Mouse (Mus musculus) midbrain, embryonic 13.5 days (tissue): ENCODE measurements at regions not wholly inside any gene's neighbourhood (a gene's known extent, or its start where the extent isn't known, plus 50 kb on each side); places are given as distances from the start of the nearest gene placed in this dataset.
"Not testable (repeated sequence)": the region's sequence is repeated elsewhere in the genome, so short reads cannot be mapped to it uniquely, and the experiment has no call there.

Experiments
- ATAC-seq: fragments of 200-750 bp; cut with Nextera tagmentation; 2 replicates; pipeline ENCODE4 v1.8.0; 2017; ENCODE audit warnings: mild to moderate bottlenecking, moderate TSS enrichment, moderate library complexity
- H3K27ac ChIP-seq: fragments of 300-500 bp; sonication (generic); 2 replicates; pipeline ENCODE4 v1.5.1; 2015; ENCODE audit warnings: inconsistent platforms, mild to moderate bottlenecking, moderate library complexity
- H3K27me3 ChIP-seq: fragments of 300-500 bp; sonication (generic); 2 replicates; pipeline ENCODE4 v1.6.1; 2015; ENCODE audit warnings: mild to moderate bottlenecking, inconsistent platforms
- H3K36me3 ChIP-seq: fragments of 300-500 bp; sonication (generic); 2 replicates; pipeline ENCODE4 v1.6.1; 2015; ENCODE audit warnings: mild to moderate bottlenecking, inconsistent platforms
- H3K4me1 ChIP-seq: fragments of 300-500 bp; sonication (generic); replicated peaks from 2 replicates; pipeline ENCODE4 v1.6.1; 2015; ENCODE audit warnings: inconsistent platforms
- H3K4me2 ChIP-seq: fragments of 300-500 bp; sonication (generic); replicated peaks from 2 replicates; pipeline ENCODE4 v1.6.1; 2015; ENCODE audit warnings: moderate library complexity, mild to moderate bottlenecking, inconsistent platforms
- H3K4me3 ChIP-seq: fragments of 300-500 bp; sonication (generic); replicated peaks from 2 replicates; pipeline ENCODE4 v1.5.1; 2015; ENCODE audit warnings: mild to moderate bottlenecking, inconsistent platforms
- H3K9ac ChIP-seq: fragments of 300-500 bp; sonication (generic); replicated peaks from 2 replicates; pipeline ENCODE4 v1.6.1; 2015; ENCODE audit warnings: mild to moderate bottlenecking, inconsistent platforms
- H3K9me3 ChIP-seq: fragments of 300-500 bp; sonication (generic); 2 replicates; pipeline ENCODE4 v1.6.1; 2016; ENCODE audit warnings: mild to moderate bottlenecking, inconsistent platforms
- WGBS: fragments of 180-500 bp; shearing (Covaris S2); methylation state at CpG from one replicate; pipeline ENCODE4 v1.1.7; 2015; 5-methylcytosine and 5-hydroxymethylcytosine counted together

GRCm38 (mm10) chr2:84042793-84043192 lies 52.4 kb downstream of the Gm13691 start:
- Histone ChIP-seq H3K4me1 (no peaks in the 10 kb centered on the region), H3K36me3 (no peaks in the 10 kb centered on the region), H3K27me3 (no peaks in the 10 kb centered on the region), H3K9me3 (no peaks in the 10 kb centered on the region), H3K4me3 (no peak overlapping the region), H3K27ac (no peak overlapping the region), H3K9ac (no peak overlapping the region), H3K4me2 (no peak overlapping the region)
- no peak for ATAC-seq
- WGBS, result 53% methylated on average over 2 of the region's 2 CpGs

GRCm38 (mm10) chr2:84048398-84049140 lies 58.2 kb downstream of the Gm13691 start:
- H3K9me3 ChIP-seq, result no peaks in the 10 kb centered on the region
- H3K4me3 ChIP-seq, result no peak overlapping the region
- no peaks in the 10 kb centered on the region for H3K36me3 ChIP-seq
- no peak overlapping the region for H3K9ac ChIP-seq
- H3K4me2 ChIP-seq, result no peak overlapping the region
- WGBS, result 92% methylated on average over 9 of the region's 9 CpGs
- H3K4me1 ChIP-seq, result no peaks in the 10 kb centered on the region
- ATAC-seq, result no peak
- no peak overlapping the region for H3K27ac ChIP-seq
- H3K27me3 ChIP-seq, result no peaks in the 10 kb centered on the region

GRCm38 (mm10) chr2:84051883-84052331 lies 61.6 kb downstream of the Gm13691 start:
- Histone ChIP-seq H3K4me2 (no peak overlapping the region), H3K4me1 (no peaks in the 10 kb centered on the region), H3K36me3 (no peaks in the 10 kb centered on the region), H3K9me3 (no peaks in the 10 kb centered on the region), H3K9ac (no peak overlapping the region), H3K27me3 (no peaks in the 10 kb centered on the region), H3K4me3 (no peak overlapping the region), H3K27ac (no peak overlapping the region)
- 81% methylated on average over 3 of the region's 3 CpGs for WGBS
- ATAC-seq, result no peak

- Histone ChIP-seq H3K4me3 (no peak overlapping the region), H3K27me3 (no peaks in the 10 kb centered on the region), H3K4me1 (no peaks in the 10 kb centered on the region), H3K9me3 (no peaks in the 10 kb centered on the region), H3K36me3 (no peaks in the 10 kb centered on the region), H3K27ac (no peak overlapping the region), H3K9ac (no peak overlapping the region), H3K4me2 (no peak overlapping the region)
- no peak for ATAC-seq
- WGBS, result 95% methylated on average over 7 of the region's 7 CpGs
Measured at GRCm38 (mm10) chr2:84059246-84059645, 68.9 kb downstream of the Gm13691 start.

- no peak for ATAC-seq
Measured at GRCm38 (mm10) chr2:84061221-84061620, 70.9 kb downstream of the Gm13691 start.

GRCm38 (mm10) chr2:84064371-84064770 lies 74.0 kb downstream of the Gm13691 start:
- no peak overlapping the region for H3K27ac ChIP-seq
- no peak overlapping the region for H3K9ac ChIP-seq
- 82% methylated on average over 2 of the region's 2 CpGs for WGBS
- no peak overlapping the region for H3K4me3 ChIP-seq
- no peaks in the 10 kb centered on the region for H3K36me3 ChIP-seq
- H3K27me3 ChIP-seq, result no peaks in the 10 kb centered on the region
- H3K4me1 ChIP-seq, result no peaks in the 10 kb centered on the region
- no peak for ATAC-seq
- no peak overlapping the region for H3K4me2 ChIP-seq
- H3K9me3 ChIP-seq, result no peaks in the 10 kb centered on the region

More at GRCm38 (mm10) chr2:84061221-84061620, 70.9 kb downstream of the Gm13691 start:
- Histone ChIP-seq H3K27me3 (no peaks in the 10 kb centered on the region), H3K4me2 (no peak overlapping the region), H3K27ac (no peak overlapping the region), H3K9ac (no peak overlapping the region), H3K36me3 (no peaks in the 10 kb centered on the region), H3K4me3 (no peak overlapping the region), H3K4me1 (no peaks in the 10 kb centered on the region), H3K9me3 (no peaks in the 10 kb centered on the region)
- WGBS, result 78% methylated on average over 1 of the region's 1 CpGs

GRCm38 (mm10) chr2:84065061-84065460 lies 74.7 kb downstream of the Gm13691 start:
- no peak overlapping the region for H3K4me2 ChIP-seq
- 75% methylated on average over 7 of the region's 7 CpGs for WGBS
- H3K27ac ChIP-seq, result no peak overlapping the region

GRCm38 (mm10) chr2:84065749-84066148 lies 75.4 kb downstream of the Gm13691 start:
- WGBS, result 91% methylated on average over 2 of the region's 2 CpGs
- no peak overlapping the region for H3K4me2 ChIP-seq
- H3K9me3 ChIP-seq, result no peaks in the 10 kb centered on the region
- H3K36me3 ChIP-seq, result no peaks in the 10 kb centered on the region
- ATAC-seq, result no peak
- no peaks in the 10 kb centered on the region for H3K4me1 ChIP-seq
- no peak overlapping the region for H3K27ac ChIP-seq
- H3K4me3 ChIP-seq, result no peak overlapping the region
- H3K27me3 ChIP-seq, result no peaks in the 10 kb centered on the region
- H3K9ac ChIP-seq, result no peak overlapping the region

More at GRCm38 (mm10) chr2:84065061-84065460, 74.7 kb downstream of the Gm13691 start:
- Histone ChIP-seq H3K9me3 (no peaks in the 10 kb centered on the region), H3K27me3 (no peaks in the 10 kb centered on the region), H3K36me3 (no peaks in the 10 kb centered on the region), H3K4me3 (no peak overlapping the region), H3K9ac (no peak overlapping the region), H3K4me1 (no peaks in the 10 kb centered on the region)
- ATAC-seq, result no peak

GRCm38 (mm10) chr2:84066151-84066693 lies 75.9 kb downstream of the Gm13691 start:
- WGBS, result 93% methylated on average over 3 of the region's 3 CpGs
- Histone ChIP-seq H3K4me1 (no peaks in the 10 kb centered on the region), H3K27me3 (no peaks in the 10 kb centered on the region), H3K9me3 (no peaks in the 10 kb centered on the region), H3K4me3 (no peak overlapping the region), H3K9ac (no peak overlapping the region), H3K4me2 (no peak overlapping the region), H3K36me3 (no peaks in the 10 kb centered on the region), H3K27ac (no peak overlapping the region)
- no peak for ATAC-seq

GRCm38 (mm10) chr2:84066785-84067526 lies 76.6 kb downstream of the Gm13691 start:
- Histone ChIP-seq H3K4me1 (no peaks in the 10 kb centered on the region), H3K9me3 (no peaks in the 10 kb centered on the region), H3K9ac (no peak overlapping the region), H3K27ac (no peak overlapping the region), H3K4me3 (no peak overlapping the region), H3K36me3 (no peaks in the 10 kb centered on the region), H3K4me2 (no peak overlapping the region), H3K27me3 (no peaks in the 10 kb centered on the region)
- 59% methylated on average over 6 of the region's 6 CpGs for WGBS
- ATAC-seq, result no peak

GRCm38 (mm10) chr2:84068617-84069016 lies 78.3 kb downstream of the Gm13691 start:
- WGBS, result 86% methylated on average over 4 of the region's 4 CpGs
- no peak for ATAC-seq
- Histone ChIP-seq H3K4me2 (no peak overlapping the region), H3K27me3 (no peaks in the 10 kb centered on the region), H3K36me3 (no peaks in the 10 kb centered on the region), H3K4me1 (no peaks in the 10 kb centered on the region), H3K9me3 (no peaks in the 10 kb centered on the region), H3K4me3 (no peak overlapping the region), H3K27ac (no peak overlapping the region), H3K9ac (no peak overlapping the region)

GRCm38 (mm10) chr2:84069411-84069810 lies 79.1 kb downstream of the Gm13691 start:
- 71% methylated on average over 1 of the region's 1 CpGs for WGBS
- not testable (repeated sequence) for H3K9me3 ChIP-seq, H3K9ac ChIP-seq, H3K4me3 ChIP-seq, H3K27ac ChIP-seq, H3K36me3 ChIP-seq, ATAC-seq, H3K4me2 ChIP-seq, H3K27me3 ChIP-seq, H3K4me1 ChIP-seq
